ENCODE assay signal across 10 mouse cellular contexts in genomic region chr9:31283044-31283443, GRCm38 (mm10). TPM values are rescaled to one million over a fixed set of nuclear protein-coding genes. Genes with fewer than 3 reads are reported as not detected.
DNase-seq lines count a peak whose midpoint lies in the region; ATAC-seq lines count a peak whose summit lies in the region.
"Had no signal": no experiment of that assay in that cellular context is flagged by ENCODE, and none has a peak within 500 bp of the region (broad histone marks: within the 10 kb centered on the region; RNA-seq: fewer than 3 reads in every experiment).

No protein-coding gene starts in this region.

- peaks cover 2% of the 10 kb centered on the region; the same call in 1 of the 2 replicates for H3K36me3 ChIP-seq in neural tube, embryonic 12.5 days
- H3K36me3 ChIP-seq in forebrain, embryonic 15.5 days: no peaks in the 10 kb centered on the region
- no peaks in the 10 kb centered on the region; the same call in 1 of the 2 replicates for H3K36me3 ChIP-seq in liver, embryonic 16.5 days (ENCODE audit: control insufficient read depth, insufficient read depth)
- no peaks in the 10 kb centered on the region for H3K36me3 ChIP-seq in splenic B cell, adult 2 months (ENCODE audit: control insufficient read depth, insufficient read depth, low read length, poor library complexity, severe bottlenecking)

- H3K27me3 ChIP-seq in neural tube, embryonic 12.5 days (replicated peaks): no peaks in the 10 kb centered on the region
- H3K27me3 ChIP-seq in forebrain, embryonic 15.5 days: no peaks in the 10 kb centered on the region
- no peaks in the 10 kb centered on the region for H3K27me3 ChIP-seq in liver, embryonic 16.5 days (ENCODE audit: control insufficient read depth, insufficient read depth, low read depth, low read length)
- H3K27me3 ChIP-seq in splenic B cell, adult 2 months (ENCODE audit: control insufficient read depth, insufficient read depth, low read length, poor library complexity, severe bottlenecking): no peaks in the 10 kb centered on the region

- WGBS in neural tube, embryonic 12.5 days: 83% methylated on average over 4 of the region's 4 CpGs
- 82% methylated on average over 4 of the region's 4 CpGs for WGBS in forebrain, embryonic 15.5 days
- WGBS in liver, embryonic 16.5 days (ENCODE audit: insufficient replicate concordance): 82% methylated on average over 4 of the region's 4 CpGs

- ATAC-seq in neural tube, embryonic 12.5 days (ENCODE audit: low FRiP score, low read depth): no peak
- ATAC-seq in forebrain, embryonic 15.5 days (replicated peaks): no peak
- no peak for ATAC-seq in liver, embryonic 16.5 days (ENCODE audit: low read depth)
- no peak for ATAC-seq in erythroid progenitor cell, adult 5-6 weeks (replicated peaks; ENCODE audit: low FRiP score, poor library complexity, severe bottlenecking)

- H3K4me2 ChIP-seq in neural tube, embryonic 12.5 days (replicated peaks): peak overlapping the region; percentile 66
- no peak overlapping the region for H3K4me2 ChIP-seq in forebrain, embryonic 15.5 days (replicated peaks)
- H3K4me2 ChIP-seq in liver, embryonic 16.5 days (ENCODE audit: low read depth, low read length): no peak overlapping the region

- no peaks in the 10 kb centered on the region for H3K9me3 ChIP-seq in neural tube, embryonic 12.5 days
- no peaks in the 10 kb centered on the region for H3K9me3 ChIP-seq in forebrain, embryonic 15.5 days
- H3K9me3 ChIP-seq in liver, embryonic 16.5 days (replicated peaks; ENCODE audit: control insufficient read depth, low read length): no peaks in the 10 kb centered on the region

- no peak overlapping the region for H3K27ac ChIP-seq in neural tube, embryonic 12.5 days
- H3K27ac ChIP-seq in forebrain, embryonic 15.5 days (replicated peaks): peak overlapping the region; percentile 69; the same call in 1 of the 2 replicates
- peak overlapping the region; percentile 22; the same call in 1 of the 2 replicates for H3K27ac ChIP-seq in liver, embryonic 16.5 days (ENCODE audit: low read length)

- H3K4me3 ChIP-seq in neural tube, embryonic 12.5 days: no peak overlapping the region
- H3K4me3 ChIP-seq in forebrain, embryonic 15.5 days: no peak overlapping the region
- no peak overlapping the region for H3K4me3 ChIP-seq in liver, embryonic 16.5 days (ENCODE audit: low read depth, low read length)

- H3K9ac ChIP-seq in neural tube, embryonic 12.5 days: no peak overlapping the region
- H3K9ac ChIP-seq in forebrain, embryonic 15.5 days (replicated peaks): no peak overlapping the region
- H3K9ac ChIP-seq in liver, embryonic 16.5 days (ENCODE audit: low read depth, low read length): no peak overlapping the region

- H3K4me1 ChIP-seq in neural tube, embryonic 12.5 days: peaks cover 20% of the 10 kb centered on the region
- H3K4me1 ChIP-seq in forebrain, embryonic 15.5 days: peaks cover 30% of the 10 kb centered on the region
- peaks cover 37% of the 10 kb centered on the region for H3K4me1 ChIP-seq in liver, embryonic 16.5 days (ENCODE audit: control insufficient read depth, low read depth, low read length)

- no peak for DNase-seq in neural tube, embryonic 10.5 days (ENCODE audit: extremely low spot score, low spot score)
- DNase-seq in splenic B cell, adult 2 months (ENCODE audit: low read depth, low spot score): peak; percentile 16
- no peak for DNase-seq in ovary, postnatal 36 days (ENCODE audit: low spot score)
- DNase-seq: heart, adult 18-20 months; kidney, postnatal 10 days; lung, embryonic 14.5 days had no signal

RNA-seq across cellular contexts. Expression of gene Prdm10, which starts 2.7 kb away (rescaled TPM):
- 6.5 and 8.0 TPM in 2 replicates for polyA plus RNA-seq in neural tube, embryonic 12.5 days (2016; fragmentation: Nextera tagmentation; extraction: Ambion mirVana)
- polyA plus RNA-seq in forebrain, embryonic 15.5 days (2015; fragmentation: Nextera tagmentation; extraction: Ambion mirVana): 10.2 and 10.4 TPM in 2 replicates
- 2.9 and 3.1 TPM in 2 replicates for polyA plus RNA-seq in liver, embryonic 16.5 days (2015; fragmentation: Nextera tagmentation; extraction: Ambion mirVana)
- 25.6 and 25.9 TPM in 2 replicates for total RNA-seq in erythroid progenitor cell, adult 5-6 weeks (2015; ENCODE audit: low replicate concordance)
- 30.8 and 32.2 TPM in 2 replicates for total RNA-seq in erythroid progenitor cell, adult 5-6 weeks (2017; ENCODE audit: low replicate concordance)
